Comparison of ENCODE assay signal across 8 mouse cellular contexts in genomic region chr4:135433443-135434394, GRCm38 (mm10). TPM values are rescaled to one million over a fixed set of nuclear protein-coding genes. Genes with fewer than 3 reads are reported as not detected.
DNase-seq lines count a peak whose midpoint lies in the region; ATAC-seq and TF ChIP-seq lines count a peak whose summit lies in the region.

TSS of gene Rcan3 (minus strand) at chr4:135433853.

- no peaks in the 10 kb centered on the region for H3K36me3 ChIP-seq in heart, embryonic 12.5 days
- H3K36me3 ChIP-seq in kidney, postnatal 0 days (ENCODE audit: insufficient read depth, low read length): no peaks in the 10 kb centered on the region
- H3K36me3 ChIP-seq in liver, embryonic 13.5 days: no peaks in the 10 kb centered on the region
- no peaks in the 10 kb centered on the region for H3K36me3 ChIP-seq in stomach, embryonic 14.5 days (ENCODE audit: control insufficient read depth, insufficient read depth, low read length)

- TF ChIP-seq CTCF in kidney, postnatal 0 days (IDR thresholded peaks at IDR 0.05; ENCODE audit: low read depth): peak; percentile 38; the same call in 1 of the 2 replicates

- H3K27ac ChIP-seq in brown adipose tissue, adult 24 weeks (replicated peaks; ENCODE audit: low read depth, low read length): peak within 1 kb of the TSS; percentile 46
- peak within 1 kb of the TSS; percentile 30; the same call in 1 of the 2 replicates for H3K27ac ChIP-seq in heart, embryonic 12.5 days (ENCODE audit: poor library complexity, severe bottlenecking)
- H3K27ac ChIP-seq in kidney, postnatal 0 days: peak within 1 kb of the TSS; percentile 77
- H3K27ac ChIP-seq in liver, embryonic 13.5 days: peak within 1 kb of the TSS; percentile 91
- H3K27ac ChIP-seq in stomach, embryonic 14.5 days (ENCODE audit: low read length): peak within 1 kb of the TSS; percentile 30; the same call in 1 of the 2 replicates

- DNase-seq in CD8-positive naive resting alpha-beta T cell, adult 2 months (ENCODE audit: low read depth in 2 of 2, low spot score in 2 of 2): peak; percentile 65 to 69
- DNase-seq in kidney, postnatal 0 days (ENCODE audit: low spot score): peak; percentile 86
- peak; percentile 66 for DNase-seq in liver, embryonic 13.5 days
- peak; percentile 55 to 73 for DNase-seq in natural killer cell, adult 2 months (ENCODE audit: low spot score in 2 of 2)

- peak; percentile 83 for ATAC-seq in erythroid progenitor cell, adult 5-6 weeks (replicated peaks; ENCODE audit: low FRiP score, poor library complexity, severe bottlenecking)
- ATAC-seq in heart, embryonic 12.5 days (ENCODE audit: insufficient number of reproducible peaks, low FRiP score): peak; percentile 92
- ATAC-seq in kidney, postnatal 0 days (replicated peaks; ENCODE audit: low FRiP score, low read depth): peak; percentile 87
- peak; percentile 87 for ATAC-seq in liver, embryonic 13.5 days (ENCODE audit: low read depth)
- peak; percentile 67 for ATAC-seq in stomach, embryonic 14.5 days (ENCODE audit: insufficient number of reproducible peaks, insufficient read depth, low FRiP score, low read depth)

- under 1% methylated on average over 72 of the region's 79 CpGs for WGBS in heart, embryonic 12.5 days
- under 1% methylated on average over 67 of the region's 79 CpGs for WGBS in kidney, postnatal 0 days
- under 1% methylated on average over 78 of the region's 79 CpGs for WGBS in liver, embryonic 13.5 days (ENCODE audit: insufficient replicate concordance)
- WGBS in stomach, embryonic 14.5 days: under 1% methylated on average over 59 of the region's 79 CpGs

- H3K4me1 ChIP-seq in brown adipose tissue, adult 24 weeks (ENCODE audit: control insufficient read depth, insufficient read depth, insufficient read length, low read length): 0 out of 2 replicates have a peak, but pooled peaks cover 2% of the 10 kb centered on the region
- peaks cover 10% of the 10 kb centered on the region for H3K4me1 ChIP-seq in heart, embryonic 12.5 days (replicated peaks)
- H3K4me1 ChIP-seq in kidney, postnatal 0 days (replicated peaks; ENCODE audit: insufficient read depth, low read length): 0 out of 2 replicates have a peak, but pooled peaks cover 3% of the 10 kb centered on the region
- peaks cover 69% of the 10 kb centered on the region for H3K4me1 ChIP-seq in liver, embryonic 13.5 days (replicated peaks)
- H3K4me1 ChIP-seq in stomach, embryonic 14.5 days (ENCODE audit: control insufficient read depth, insufficient read depth, low read length): peaks cover 8% of the 10 kb centered on the region

- H3K4me3 ChIP-seq in brown adipose tissue, adult 24 weeks (ENCODE audit: insufficient read depth, low read depth, low read length): peak within 1 kb of the TSS; percentile 93
- H3K4me3 ChIP-seq in heart, embryonic 12.5 days: peak within 1 kb of the TSS; percentile 74
- H3K4me3 ChIP-seq in kidney, postnatal 0 days (replicated peaks; ENCODE audit: low read depth, low read length): peak within 1 kb of the TSS; percentile 78
- peak within 1 kb of the TSS; percentile 78 for H3K4me3 ChIP-seq in liver, embryonic 13.5 days (replicated peaks)
- H3K4me3 ChIP-seq in stomach, embryonic 14.5 days (ENCODE audit: low read depth, low read length): peak within 1 kb of the TSS; percentile 75

- H3K27me3 ChIP-seq in heart, embryonic 12.5 days (replicated peaks): no peaks in the 10 kb centered on the region
- H3K27me3 ChIP-seq in kidney, postnatal 0 days (ENCODE audit: insufficient read depth, low read length): no peaks in the 10 kb centered on the region
- H3K27me3 ChIP-seq in liver, embryonic 13.5 days: no peaks in the 10 kb centered on the region; the same call in 1 of the 2 replicates
- H3K27me3 ChIP-seq in stomach, embryonic 14.5 days (ENCODE audit: control insufficient read depth, insufficient read depth, low read length): no peaks in the 10 kb centered on the region

- H3K4me2 ChIP-seq in heart, embryonic 12.5 days: peak within 1 kb of the TSS; percentile 92
- peak within 1 kb of the TSS; percentile 96 for H3K4me2 ChIP-seq in kidney, postnatal 0 days (ENCODE audit: low read length)
- H3K4me2 ChIP-seq in liver, embryonic 13.5 days: peak within 1 kb of the TSS; percentile 98
- peak within 1 kb of the TSS; percentile 96 for H3K4me2 ChIP-seq in stomach, embryonic 14.5 days (replicated peaks; ENCODE audit: low read depth, low read length)

- H3K9ac ChIP-seq in heart, embryonic 12.5 days: peak within 1 kb of the TSS; percentile 90
- peak within 1 kb of the TSS; percentile 82 for H3K9ac ChIP-seq in kidney, postnatal 0 days (ENCODE audit: low read depth, low read length)
- peak within 1 kb of the TSS; percentile 89 for H3K9ac ChIP-seq in liver, embryonic 13.5 days
- H3K9ac ChIP-seq in stomach, embryonic 14.5 days (replicated peaks; ENCODE audit: low read depth, low read length): peak within 1 kb of the TSS; percentile 58

- H3K9me3 ChIP-seq in heart, embryonic 12.5 days (replicated peaks): no peaks in the 10 kb centered on the region
- no peaks in the 10 kb centered on the region for H3K9me3 ChIP-seq in kidney, postnatal 0 days (replicated peaks; ENCODE audit: low read length)
- H3K9me3 ChIP-seq in liver, embryonic 13.5 days (replicated peaks): no peaks in the 10 kb centered on the region
- H3K9me3 ChIP-seq in stomach, embryonic 14.5 days (ENCODE audit: control insufficient read depth, low read depth, low read length): no peaks in the 10 kb centered on the region

RNA-seq across cellular contexts. Expression of gene Rcan3, which starts in this region (rescaled TPM):
- 5.9 and 10.8 TPM in 2 replicates for polyA plus RNA-seq in brown adipose tissue, adult 24 weeks (2012; ENCODE audit: insufficient read depth, insufficient read length, missing spikeins)
- total RNA-seq in erythroid progenitor cell, adult 5-6 weeks (2015; ENCODE audit: low replicate concordance): 8.0 and 10.8 TPM in 2 replicates
- total RNA-seq in erythroid progenitor cell, adult 5-6 weeks (2017; ENCODE audit: low replicate concordance): 8.5 and 9.1 TPM in 2 replicates
- polyA plus RNA-seq in heart, embryonic 12.5 days (2016; fragmentation: Nextera tagmentation; extraction: Ambion mirVana): 10.3 and 10.4 TPM in 2 replicates
- polyA plus RNA-seq in kidney, postnatal 0 days (2015; fragmentation: Nextera tagmentation; extraction: Ambion mirVana): 16.2 and 17.8 TPM in 2 replicates
- polyA plus RNA-seq in liver, embryonic 13.5 days (2015; fragmentation: Nextera tagmentation; extraction: Ambion mirVana): 4.2 and 4.7 TPM in 2 replicates
- polyA plus RNA-seq in stomach, embryonic 14.5 days (2014; fragmentation: Nextera tagmentation; extraction: Ambion mirVana): 17.7 and 19.0 TPM in 2 replicates

Comparison
In these comparisons a context has a peak if more than half of its experiments do, and no peak if none do; other contexts are left out.
1. Peak in every context shown above with its lines: DNase-seq, ATAC-seq, H3K4me3 ChIP-seq and H3K27ac ChIP-seq.
2. H3K27ac ChIP-seq: peak in every context shown above with its lines; median percentile 91 in liver, embryonic 13.5 days; 77 in kidney, postnatal 0 days; 46 in brown adipose tissue, adult 24 weeks; 30 in heart, embryonic 12.5 days; 30 in stomach, embryonic 14.5 days.